Mouse (Mus musculus): ENCODE measurements at regions not wholly inside any gene's neighbourhood (a gene's known extent, or its start where the extent isn't known, plus 50 kb on each side); places are given as distances from the start of the nearest gene placed in this dataset.

- Histone ChIP-seq H3K4me3 (replicated peaks; ENCODE audit: low read length) (no peak overlapping the region), H3K27me3 (ENCODE audit: insufficient read depth, low read length) (no peaks in the 10 kb centered on the region), H3K9me3 (ENCODE audit: low read length) (no peaks in the 10 kb centered on the region), H3K36me3 (ENCODE audit: insufficient read depth, low read length) (no peaks in the 10 kb centered on the region), H3K4me1 (replicated peaks; ENCODE audit: low read depth, low read length) (no peaks in the 10 kb centered on the region)
- TF ChIP-seq CTCF (conservative IDR thresholded peaks at IDR 0.05; ENCODE audit: low read length) (no peak), POU5F1 (IDR thresholded peaks at IDR 0.05; ENCODE audit: borderline replicate concordance, low read length) (no peak), NANOG (IDR thresholded peaks at IDR 0.05; ENCODE audit: borderline replicate concordance, low read length) (no peak)
These were observed 590.8 kb upstream of the Adgrl2 start for GRCm38 (mm10) chr3:149581141-149581540.

- no peak overlapping the region for H3K4me3 ChIP-seq (replicated peaks; ENCODE audit: low read length)
- H3K36me3 ChIP-seq (ENCODE audit: insufficient read depth, low read length): no peaks in the 10 kb centered on the region
- H3K9me3 ChIP-seq (ENCODE audit: low read length): no peaks in the 10 kb centered on the region
- H3K4me1 ChIP-seq (replicated peaks; ENCODE audit: low read depth, low read length): no peaks in the 10 kb centered on the region
- H3K27me3 ChIP-seq (ENCODE audit: insufficient read depth, low read length): no peaks in the 10 kb centered on the region
- no peak for TF ChIP-seq NANOG (IDR thresholded peaks at IDR 0.05; ENCODE audit: borderline replicate concordance, low read length)
- no peak for TF ChIP-seq CTCF (conservative IDR thresholded peaks at IDR 0.05; ENCODE audit: low read length)
- TF ChIP-seq POU5F1 (IDR thresholded peaks at IDR 0.05; ENCODE audit: borderline replicate concordance, low read length): no peak
These were observed 585.3 kb upstream of the Adgrl2 start for GRCm38 (mm10) chr3:149575678-149576077.

DNA sequence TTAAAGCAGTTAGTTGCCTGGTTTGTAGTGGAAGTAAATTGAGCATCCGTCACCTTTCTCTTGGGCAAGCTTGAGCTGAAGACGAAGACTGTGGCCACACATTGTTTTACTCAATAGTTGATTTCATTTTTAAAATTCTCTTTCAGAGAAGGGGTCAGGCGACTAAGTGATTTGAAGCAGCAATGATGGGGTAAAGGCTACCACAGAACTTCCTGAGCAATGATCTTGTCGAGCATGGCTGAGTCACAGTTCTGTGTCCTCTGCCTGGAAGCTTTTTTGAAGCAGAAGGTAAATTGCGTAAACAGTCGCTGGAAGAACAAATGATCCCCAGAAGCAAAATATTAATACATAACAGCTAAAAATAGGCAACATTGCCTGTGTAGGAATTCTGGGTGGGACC is 576.5 kb upstream of the Adgrl2 start:
- no peak overlapping the region for H3K4me3 ChIP-seq (replicated peaks; ENCODE audit: low read length)
- no peaks in the 10 kb centered on the region for H3K4me1 ChIP-seq (replicated peaks; ENCODE audit: low read depth, low read length)
- H3K27me3 ChIP-seq (ENCODE audit: insufficient read depth, low read length): no peaks in the 10 kb centered on the region
- H3K36me3 ChIP-seq (ENCODE audit: insufficient read depth, low read length): no peaks in the 10 kb centered on the region
- no peaks in the 10 kb centered on the region for H3K9me3 ChIP-seq (ENCODE audit: low read length)
- TF ChIP-seq CTCF (conservative IDR thresholded peaks at IDR 0.05; ENCODE audit: low read length) (no peak), NANOG (IDR thresholded peaks at IDR 0.05; ENCODE audit: borderline replicate concordance, low read length) (no peak), POU5F1 (IDR thresholded peaks at IDR 0.05; ENCODE audit: borderline replicate concordance, low read length) (no peak)

DNA sequence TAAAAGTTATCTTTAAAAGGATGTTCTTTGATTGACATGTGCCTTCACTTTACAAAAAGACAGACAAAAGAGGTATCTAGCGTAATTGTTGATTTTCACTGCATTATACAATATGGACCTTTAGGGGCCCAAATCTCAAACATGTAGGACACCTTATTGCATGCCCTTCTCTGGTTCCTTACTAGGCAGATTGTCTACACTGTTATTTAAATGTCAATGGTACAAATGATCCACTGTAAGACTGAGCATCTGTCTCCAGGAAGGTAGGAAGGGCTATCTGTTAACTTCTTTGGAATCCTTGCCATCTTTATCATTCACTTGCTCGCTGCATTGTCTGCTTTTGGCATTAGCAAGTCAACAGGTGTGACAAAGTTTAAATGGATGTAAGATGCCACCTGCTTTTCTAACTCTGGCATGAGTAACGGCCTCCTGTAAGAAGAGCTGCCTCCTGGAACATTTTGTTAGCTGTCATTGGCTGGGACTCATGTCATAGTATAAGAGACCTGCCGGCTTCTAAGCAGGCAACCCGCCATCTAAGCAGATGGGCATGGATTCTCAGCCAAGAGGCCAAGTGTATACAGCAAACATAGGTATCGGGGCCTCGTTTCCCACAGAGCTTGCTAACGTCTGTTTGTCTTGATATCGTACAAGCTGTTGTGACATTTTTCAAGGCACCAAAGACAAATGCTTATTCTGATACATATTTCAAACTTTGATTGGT is 560.0 kb upstream of the Adgrl2 start:
- Histone ChIP-seq H3K9me3 (ENCODE audit: low read length) (no peaks in the 10 kb centered on the region), H3K4me3 (replicated peaks; ENCODE audit: low read length) (no peak overlapping the region), H3K4me1 (replicated peaks; ENCODE audit: low read depth, low read length) (no peaks in the 10 kb centered on the region), H3K27me3 (ENCODE audit: insufficient read depth, low read length) (no peaks in the 10 kb centered on the region), H3K36me3 (ENCODE audit: insufficient read depth, low read length) (no peaks in the 10 kb centered on the region)
- no peak for TF ChIP-seq POU5F1 (IDR thresholded peaks at IDR 0.05; ENCODE audit: borderline replicate concordance, low read length)
- TF ChIP-seq CTCF (conservative IDR thresholded peaks at IDR 0.05; ENCODE audit: low read length): no peak

DNA sequence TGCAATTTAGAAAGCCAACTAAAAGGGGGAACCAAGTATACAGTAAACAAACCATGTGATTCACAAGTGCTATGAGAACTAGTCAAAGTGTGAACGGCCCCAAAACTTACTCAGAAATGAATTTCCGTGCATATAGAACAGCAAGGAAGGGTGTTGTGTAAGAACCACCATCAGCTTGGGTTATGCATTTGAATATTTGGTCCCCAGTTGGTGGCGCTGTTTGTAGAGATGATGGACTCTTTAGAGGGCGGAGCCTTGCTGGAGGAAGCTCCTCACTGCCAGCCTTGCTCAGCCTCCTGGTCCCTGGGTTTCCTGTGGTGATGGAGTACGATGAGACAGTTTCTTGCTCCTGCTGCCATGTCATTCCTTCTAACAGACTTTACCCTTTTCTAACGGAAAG is 556.7 kb upstream of the Adgrl2 start:
- no peaks in the 10 kb centered on the region for H3K4me1 ChIP-seq (replicated peaks; ENCODE audit: low read depth, low read length)
- no peak overlapping the region for H3K4me3 ChIP-seq (replicated peaks; ENCODE audit: low read length)
- H3K9me3 ChIP-seq (ENCODE audit: low read length): no peaks in the 10 kb centered on the region
- TF ChIP-seq CTCF (conservative IDR thresholded peaks at IDR 0.05; ENCODE audit: low read length) (peak; percentile 34; the same call in 1 of the 2 replicates), NANOG (IDR thresholded peaks at IDR 0.05; ENCODE audit: borderline replicate concordance, low read length) (no peak), POU5F1 (IDR thresholded peaks at IDR 0.05; ENCODE audit: borderline replicate concordance, low read length) (no peak)
- no peaks in the 10 kb centered on the region for H3K27me3 ChIP-seq (ENCODE audit: insufficient read depth, low read length)
- H3K36me3 ChIP-seq (ENCODE audit: insufficient read depth, low read length): no peaks in the 10 kb centered on the region

GRCm38 (mm10) chr3:149546256-149546655 is 555.9 kb upstream of the Adgrl2 start:
- TF ChIP-seq POU5F1 (IDR thresholded peaks at IDR 0.05; ENCODE audit: borderline replicate concordance, low read length): no peak
- no peak for TF ChIP-seq CTCF (conservative IDR thresholded peaks at IDR 0.05; ENCODE audit: low read length)
- TF ChIP-seq NANOG (IDR thresholded peaks at IDR 0.05; ENCODE audit: borderline replicate concordance, low read length): no peak
- H3K4me1 ChIP-seq (replicated peaks; ENCODE audit: low read depth, low read length): no peaks in the 10 kb centered on the region
- no peaks in the 10 kb centered on the region for H3K27me3 ChIP-seq (ENCODE audit: insufficient read depth, low read length)
- no peaks in the 10 kb centered on the region for H3K9me3 ChIP-seq (ENCODE audit: low read length)
- no peaks in the 10 kb centered on the region for H3K36me3 ChIP-seq (ENCODE audit: insufficient read depth, low read length)
- H3K4me3 ChIP-seq (replicated peaks; ENCODE audit: low read length): no peak overlapping the region

DNA sequence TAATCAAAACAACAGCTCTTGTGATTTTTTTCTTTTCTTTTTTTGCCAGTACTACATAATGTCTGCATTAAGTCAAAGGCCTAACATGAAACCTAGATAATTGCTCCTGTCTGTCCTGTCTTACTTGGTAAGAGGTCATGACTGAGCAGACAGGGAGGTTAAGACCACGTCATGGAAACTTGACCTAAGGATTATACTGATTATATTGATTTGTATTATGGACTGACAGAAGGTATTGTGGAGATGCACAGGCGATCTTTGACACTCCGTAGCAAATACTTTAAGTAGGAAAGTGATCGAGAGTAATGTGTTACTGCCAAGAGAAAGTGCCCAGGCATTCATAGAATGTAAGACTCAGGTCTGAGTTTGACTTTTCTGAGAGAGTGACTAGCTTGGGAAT is 543.8 kb upstream of the Adgrl2 start:
- H3K4me3 ChIP-seq (replicated peaks; ENCODE audit: low read length): no peak overlapping the region
- H3K36me3 ChIP-seq (ENCODE audit: insufficient read depth, low read length): no peaks in the 10 kb centered on the region
- H3K9me3 ChIP-seq (ENCODE audit: low read length): no peaks in the 10 kb centered on the region
- no peak for TF ChIP-seq CTCF (conservative IDR thresholded peaks at IDR 0.05; ENCODE audit: low read length)
- no peak for TF ChIP-seq POU5F1 (IDR thresholded peaks at IDR 0.05; ENCODE audit: borderline replicate concordance, low read length)
- no peak for TF ChIP-seq NANOG (IDR thresholded peaks at IDR 0.05; ENCODE audit: borderline replicate concordance, low read length)
- no peaks in the 10 kb centered on the region for H3K27me3 ChIP-seq (ENCODE audit: insufficient read depth, low read length)
- H3K4me1 ChIP-seq (replicated peaks; ENCODE audit: low read depth, low read length): peaks cover 8% of the 10 kb centered on the region

DNA sequence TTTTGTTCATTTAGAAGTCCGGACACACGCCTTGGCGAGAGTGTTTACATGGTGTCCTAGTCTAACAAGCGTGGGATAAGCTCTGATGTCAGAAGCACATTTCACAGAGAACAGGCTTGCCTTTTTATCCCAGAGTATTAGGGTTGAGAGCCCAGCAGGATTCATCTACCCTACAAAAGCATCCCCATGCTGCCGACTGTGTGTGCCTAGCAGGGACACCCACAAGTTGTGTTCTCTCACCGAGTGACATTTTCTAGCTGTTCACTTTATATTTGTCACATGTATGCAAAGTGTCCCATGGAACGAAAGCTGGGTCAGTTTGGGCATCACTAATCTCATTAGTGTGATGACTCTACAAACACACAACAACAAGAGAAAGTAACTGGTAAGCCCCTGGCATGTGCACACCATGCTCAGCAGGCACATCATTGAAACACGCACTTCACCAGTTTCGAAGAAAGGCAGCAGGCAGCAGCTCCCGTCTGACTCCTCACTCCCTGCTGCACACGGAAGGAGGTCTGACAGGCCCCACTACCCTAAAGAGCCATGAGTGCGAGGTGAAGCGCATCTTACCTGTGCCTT is 539.8 kb upstream of the Adgrl2 start:
- Histone ChIP-seq H3K4me3 (replicated peaks; ENCODE audit: low read length) (no peak overlapping the region), H3K27me3 (ENCODE audit: insufficient read depth, low read length) (no peaks in the 10 kb centered on the region), H3K36me3 (ENCODE audit: insufficient read depth, low read length) (no peaks in the 10 kb centered on the region), H3K4me1 (replicated peaks; ENCODE audit: low read depth, low read length) (no peaks in the 10 kb centered on the region), H3K9me3 (ENCODE audit: low read length) (no peaks in the 10 kb centered on the region)
- TF ChIP-seq CTCF (conservative IDR thresholded peaks at IDR 0.05; ENCODE audit: low read length) (no peak), NANOG (IDR thresholded peaks at IDR 0.05; ENCODE audit: borderline replicate concordance, low read length) (no peak), POU5F1 (IDR thresholded peaks at IDR 0.05; ENCODE audit: borderline replicate concordance, low read length) (no peak)

DNA sequence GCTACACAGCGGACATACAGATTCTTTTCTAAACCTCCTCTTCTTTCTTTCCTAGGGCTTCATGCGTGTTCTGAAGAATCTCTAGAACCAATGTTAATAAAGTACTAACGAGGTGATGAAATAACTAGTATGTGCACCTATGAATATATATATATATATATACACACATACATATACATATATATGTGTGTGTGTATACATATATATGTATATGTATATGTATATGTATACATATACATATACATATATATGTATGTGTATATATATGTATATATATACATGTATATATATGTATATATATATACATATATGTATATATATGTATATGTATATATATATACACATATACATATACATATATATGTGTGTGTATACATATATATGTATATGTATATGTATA is 536.2 kb upstream of the Adgrl2 start:
- Histone ChIP-seq H3K36me3 (ENCODE audit: insufficient read depth, low read length) (no peaks in the 10 kb centered on the region), H3K27me3 (ENCODE audit: insufficient read depth, low read length) (no peaks in the 10 kb centered on the region), H3K9me3 (ENCODE audit: low read length) (no peaks in the 10 kb centered on the region), H3K4me1 (replicated peaks; ENCODE audit: low read depth, low read length) (no peaks in the 10 kb centered on the region), H3K4me3 (replicated peaks; ENCODE audit: low read length) (no peak overlapping the region)
- TF ChIP-seq NANOG (IDR thresholded peaks at IDR 0.05; ENCODE audit: borderline replicate concordance, low read length) (no peak), CTCF (conservative IDR thresholded peaks at IDR 0.05; ENCODE audit: low read length) (no peak)
